Mouse (Mus musculus) heart, postnatal 0 days (tissue): Measurements from ENCODE around the gene Rhag.

Experiments used
- CTCF ChIP-seq: IDR thresholded peaks from 2 replicates; pipeline ENCODE4 v1.5.1; 2016; ENCODE audit warnings: antibody characterized with exemption, control low read depth, low read depth
- EP300 ChIP-seq: IDR thresholded peaks from 2 replicates; pipeline ENCODE4 v1.6.1; 2016; ENCODE audit warnings: antibody characterized with exemption, low read depth

DNA sequence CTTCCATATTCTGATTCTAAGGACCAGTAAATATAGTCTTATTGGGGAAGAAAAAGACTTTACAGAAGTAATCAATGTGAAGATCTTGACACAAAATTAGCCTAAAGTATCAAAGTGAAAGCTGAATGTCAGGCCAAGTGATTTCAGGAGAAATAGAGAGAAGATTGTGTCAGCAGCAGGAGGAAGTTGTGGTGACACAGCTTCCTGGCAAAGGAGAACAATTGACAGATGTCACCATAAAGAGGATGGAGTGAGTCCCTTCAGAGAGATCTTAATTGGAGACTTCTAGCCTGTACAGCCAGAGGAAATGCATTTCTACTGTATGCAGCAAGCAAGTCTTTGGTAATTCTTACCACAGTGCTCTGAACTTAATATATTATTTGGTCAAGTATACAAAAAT is 21.0 kb upstream of the Rhag start:
- TF ChIP-seq CTCF: no peak
- no peak for TF ChIP-seq EP300
